Mouse (Mus musculus) adrenal gland (tissue): Measurements from ENCODE around the gene Hist1h1c.
"Not testable (repeated sequence)": the region's sequence is repeated elsewhere in the genome, so short reads cannot be mapped to it uniquely, and the experiment has no call there.

Experiments used
- intact Hi-C: fragments of 180-260 bp; cut with DNase I; formaldehyde crosslinking; loops from one replicate; pipeline ENCODE4 v1.15.1; 2025

The Hist1h1c gene

DNA sequence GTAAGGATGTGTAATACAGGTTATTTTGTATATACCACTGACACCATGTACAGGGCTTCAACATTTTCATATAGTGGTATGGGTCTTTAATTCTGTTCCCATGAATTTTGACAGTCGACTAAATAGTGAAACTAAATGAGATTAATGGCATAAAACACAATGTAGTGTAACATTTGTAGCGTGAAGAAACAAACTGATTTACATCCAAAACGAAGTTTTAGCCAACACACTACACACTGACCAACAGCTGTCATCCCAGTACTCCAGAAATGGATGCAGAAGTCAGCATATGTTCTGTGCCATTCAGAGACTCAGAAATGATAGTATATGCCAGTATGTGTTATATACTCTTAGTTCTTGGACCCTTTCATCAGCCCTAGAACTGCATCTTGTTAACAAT lies 19.3 kb downstream of the Hist1h1c start:
- intact Hi-C loops, result no loop called here

- intact Hi-C loops, result no loop called here
Observed at GRCm38 (mm10) chr13:23759251-23759771, 20.7 kb downstream of the Hist1h1c start.

DNA sequence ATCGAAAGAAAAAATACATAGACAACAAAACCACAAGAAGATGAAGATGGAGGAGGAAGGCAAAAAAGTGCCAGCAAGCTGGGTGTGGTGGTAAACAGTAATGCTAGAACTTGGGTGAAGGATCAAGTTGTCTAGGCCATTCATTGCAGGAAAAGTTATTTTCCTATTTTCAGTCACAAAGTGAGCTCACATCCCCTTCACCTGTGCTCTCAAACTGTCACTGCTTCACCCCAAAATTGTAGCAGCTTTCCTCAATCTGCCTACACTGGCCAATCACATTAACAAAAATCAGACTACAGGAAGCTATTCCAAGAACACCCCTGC lies 21.3 kb downstream of the Hist1h1c start:
- intact Hi-C loops, result loop anchor here (5.0 kb wide), 1 partner anchor 178 kb away; the partner anchor contains the start of gene Hist1h4d

GRCm38 (mm10) chr13:23760240-23760971 lies 21.8 kb downstream of the Hist1h1c start:
- intact Hi-C loops, result loop anchor here (5.0 kb wide), 1 partner anchor 178 kb away; the partner anchor contains the start of gene Hist1h4d

DNA sequence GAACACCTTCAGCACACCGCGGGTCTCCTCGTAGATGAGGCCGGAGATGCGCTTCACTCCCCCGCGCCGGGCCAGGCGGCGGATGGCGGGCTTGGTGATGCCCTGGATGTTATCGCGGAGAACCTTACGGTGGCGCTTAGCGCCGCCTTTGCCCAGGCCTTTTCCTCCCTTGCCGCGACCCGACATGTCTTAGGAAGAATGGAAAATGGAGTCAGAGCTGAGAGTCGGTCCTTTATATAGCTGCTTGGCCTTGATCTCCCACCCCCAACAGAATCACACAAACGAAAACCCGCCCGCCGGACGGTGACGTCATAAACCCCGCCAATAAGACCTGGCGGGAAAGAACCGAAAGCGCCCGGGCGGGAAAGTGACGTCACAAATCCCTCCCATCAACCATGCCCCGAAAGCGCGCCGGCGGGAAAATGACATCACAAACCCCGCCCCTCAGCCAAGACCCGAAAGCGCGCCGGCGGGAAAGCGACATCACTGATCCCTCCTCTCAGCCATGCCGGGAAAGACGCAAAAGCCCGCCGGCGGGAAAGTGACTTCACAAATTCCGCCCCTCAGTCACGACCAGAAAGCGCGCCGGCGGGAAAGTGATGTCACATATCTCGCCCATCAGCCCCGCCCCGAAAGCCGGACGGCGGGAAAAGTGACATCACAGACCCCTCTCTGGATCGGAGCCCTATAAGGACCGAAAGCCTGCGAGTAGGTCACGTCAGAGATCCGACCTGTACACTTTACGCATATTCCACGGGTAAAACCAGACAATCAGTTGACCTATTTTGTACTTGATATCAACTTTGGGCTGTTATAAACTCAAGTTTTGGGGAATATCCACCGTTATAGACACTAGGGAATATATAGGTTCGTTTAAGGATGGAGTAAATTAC lies 22.6 kb downstream of the Hist1h1c start, which contains the start of gene Hist1h4a:
Gene Hist1h4a, minus strand, starts transcription at position 259 of the 893 bp plus-strand sequence.
- intact Hi-C loops, result loop anchor here (5.0 kb wide), 1 partner anchor 179 kb away; the partner anchor contains the start of gene Hist1h4d

GRCm38 (mm10) chr13:23761871-23762821 lies 23.5 kb downstream of the Hist1h1c start, which contains the start of gene Hist1h3a:
Hist1h3a (minus strand) TSS chr13:23762386.
- intact Hi-C loops, result loop anchor here (5.0 kb wide), 1 partner anchor 180 kb away; the partner anchor contains the start of gene Hist1h4d

DNA sequence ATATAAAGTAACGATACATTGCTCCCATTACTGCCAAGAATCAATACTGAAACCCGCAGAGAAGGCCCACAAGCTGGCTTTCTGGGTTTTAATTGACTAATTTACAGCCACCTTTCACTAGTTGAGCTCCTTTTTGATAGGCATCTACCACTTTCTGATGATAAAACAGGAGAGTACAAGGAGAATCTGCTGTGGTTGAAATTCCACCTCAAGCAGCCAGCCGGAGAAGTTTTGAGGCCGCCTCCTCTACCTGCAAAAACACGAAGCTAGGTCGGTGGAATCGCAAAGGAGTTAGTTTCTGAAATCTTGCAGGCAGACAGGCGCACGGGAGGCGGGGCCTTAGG lies 24.6 kb downstream of the Hist1h1c start:
- intact Hi-C loops, result loop anchor here (5.0 kb wide), 1 partner anchor 181 kb away; the partner anchor contains the start of gene Hist1h4d

GRCm38 (mm10) chr13:23763586-23764323 lies 25.1 kb downstream of the Hist1h1c start, which contains the start of gene Hist1h1a:
Hist1h1a (plus strand) TSS chr13:23763666.
- intact Hi-C loops, result loop anchor here (5.0 kb wide), 1 partner anchor 181 kb away; the partner anchor contains the start of gene Hist1h4d

DNA sequence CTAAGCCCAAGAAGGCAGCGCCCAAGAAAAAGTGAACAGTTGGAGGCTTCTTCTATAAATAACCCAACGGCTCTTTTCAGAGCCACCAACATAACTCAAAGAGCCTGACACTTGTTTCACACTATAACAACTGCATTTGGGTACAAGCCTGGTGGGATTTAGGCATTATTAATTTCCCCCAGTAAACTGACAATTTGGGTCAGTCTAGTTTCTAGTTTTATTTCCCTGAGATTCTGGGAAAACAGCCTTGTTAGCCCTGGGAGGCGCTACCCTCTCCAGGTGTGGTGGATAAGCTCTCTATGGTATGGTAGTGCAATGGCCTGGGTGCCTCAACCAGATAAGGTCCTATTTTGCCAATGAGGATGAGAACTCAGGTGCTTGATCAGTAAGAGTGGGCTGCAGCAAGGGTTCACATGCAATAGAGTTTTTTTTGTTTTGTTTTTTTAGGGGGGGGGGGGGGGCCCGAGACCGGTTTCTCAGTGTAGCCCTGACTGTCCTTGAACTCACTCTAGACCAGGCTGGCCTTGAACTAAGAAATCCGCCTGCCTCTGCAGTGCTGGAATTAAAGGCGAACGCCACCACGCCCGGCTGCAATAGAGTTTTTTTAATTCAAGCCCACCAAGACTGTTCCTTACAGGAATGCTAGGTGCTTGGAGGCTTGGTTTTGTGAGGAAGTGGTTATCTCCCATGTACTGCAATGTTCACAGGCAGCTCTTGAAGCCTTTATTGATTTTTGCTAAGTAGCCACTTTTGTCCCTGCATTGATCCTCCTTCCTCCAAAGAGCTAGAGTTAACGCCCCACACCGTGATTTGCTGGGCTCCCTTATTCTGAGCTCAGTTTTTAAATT lies 25.9 kb downstream of the Hist1h1c start:
- intact Hi-C loops, result loop anchor here (5.0 kb wide), 1 partner anchor 182 kb away; the partner anchor contains the start of gene Hist1h4d

- intact Hi-C loops, result no loop called here
Observed at GRCm38 (mm10) chr13:23765172-23765513, 26.5 kb downstream of the Hist1h1c start.

DNA sequence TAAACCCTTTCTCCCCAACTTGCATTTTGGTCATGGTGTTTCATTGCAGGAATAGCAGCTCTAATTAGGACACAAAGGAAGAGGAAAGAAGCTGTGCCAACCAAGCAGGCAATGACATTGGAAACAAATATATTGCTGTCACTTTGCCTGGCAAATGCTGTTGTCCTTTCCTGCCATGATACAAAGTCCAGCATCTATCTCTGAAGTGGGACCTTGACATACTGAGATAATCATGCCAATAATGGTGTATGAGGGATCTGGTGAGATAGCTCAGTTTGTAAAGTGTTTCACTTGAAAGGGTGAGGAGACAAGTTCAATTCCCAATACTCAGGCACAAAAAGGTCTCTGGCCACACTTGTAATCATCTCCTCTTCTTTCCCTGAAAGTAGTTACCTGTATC lies 28.2 kb downstream of the Hist1h1c start:
- intact Hi-C loops, result no loop called here

DNA sequence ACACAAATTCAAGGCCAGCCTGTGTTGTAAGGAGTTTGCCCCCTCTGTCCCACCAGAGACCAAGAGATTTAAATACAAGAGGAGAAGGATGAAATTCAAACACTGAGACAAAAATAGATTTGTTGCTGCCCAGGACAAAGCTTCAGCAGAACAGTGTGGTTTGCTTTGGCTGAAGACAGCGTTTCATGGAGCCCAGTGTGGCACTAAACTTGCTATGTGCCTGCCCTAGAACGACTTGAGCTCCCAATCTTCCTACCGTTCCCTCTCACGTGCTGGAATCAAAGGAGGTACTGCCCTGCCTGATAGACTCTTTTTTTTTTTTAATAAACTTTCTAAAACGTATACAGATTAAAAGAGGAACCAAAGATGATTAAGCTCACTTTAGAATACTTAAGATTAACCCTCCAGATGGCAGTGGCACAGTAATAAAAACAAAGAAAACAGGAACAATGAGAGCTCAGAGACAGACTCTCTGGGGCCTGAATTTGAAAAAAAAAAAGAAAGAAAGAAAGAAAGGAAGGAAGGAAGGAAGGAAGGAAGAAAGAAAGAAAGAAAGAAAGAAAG lies 30.3 kb downstream of the Hist1h1c start:
- intact Hi-C loops, result no loop called here

- intact Hi-C loops, result not testable (repeated sequence)
Observed at GRCm38 (mm10) chr13:23769613-23770012, 31.0 kb downstream of the Hist1h1c start, which contains the start of gene Trim38. Trim38 (plus strand) TSS chr13:23769913.

- intact Hi-C loops, result no loop called here
Observed at GRCm38 (mm10) chr13:23772561-23773313, 34.1 kb downstream of the Hist1h1c start.

DNA sequence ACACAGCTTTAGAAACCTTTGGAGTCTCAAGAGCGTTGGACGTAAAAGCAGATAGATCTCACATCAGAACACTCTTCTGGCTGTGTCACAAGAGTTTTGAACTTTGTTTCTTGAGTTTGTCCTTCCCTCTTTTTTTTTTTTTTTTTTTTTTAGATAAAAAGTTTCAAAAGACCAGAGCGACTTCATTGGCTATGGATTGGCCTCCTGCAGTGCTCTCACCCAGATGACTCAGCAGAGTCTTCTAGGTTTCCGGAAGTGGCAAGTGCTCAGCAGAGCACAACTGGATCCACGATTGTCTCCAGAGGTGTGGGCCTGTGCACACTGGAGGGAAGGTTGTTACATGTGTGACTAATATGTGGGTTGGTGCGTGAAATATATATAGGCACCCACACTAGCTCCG lies 39.7 kb downstream of the Hist1h1c start:
- intact Hi-C loops, result no loop called here

DNA sequence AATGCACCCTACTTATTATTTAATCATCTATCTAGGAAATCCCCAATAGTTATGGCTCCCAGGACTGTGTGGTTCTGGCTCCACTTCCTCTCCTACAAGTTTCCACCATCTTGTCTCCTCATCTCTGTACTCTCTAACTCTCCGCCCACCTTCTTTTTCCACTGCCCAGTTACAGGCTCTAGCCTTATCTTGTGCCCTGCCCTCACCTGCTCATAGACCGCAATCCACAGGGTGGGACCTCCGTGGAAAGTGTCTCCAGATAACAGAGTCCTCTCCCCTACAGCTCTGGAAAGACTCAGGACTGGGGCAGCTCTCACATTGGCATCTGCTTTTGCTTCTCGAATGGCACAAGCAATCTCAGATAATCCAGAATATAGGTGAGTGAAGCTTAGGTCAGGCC lies 40.4 kb downstream of the Hist1h1c start:
- intact Hi-C loops, result no loop called here
